Comparison of ENCODE assay signal across 8 mouse cellular contexts in the genomic region with DNA sequence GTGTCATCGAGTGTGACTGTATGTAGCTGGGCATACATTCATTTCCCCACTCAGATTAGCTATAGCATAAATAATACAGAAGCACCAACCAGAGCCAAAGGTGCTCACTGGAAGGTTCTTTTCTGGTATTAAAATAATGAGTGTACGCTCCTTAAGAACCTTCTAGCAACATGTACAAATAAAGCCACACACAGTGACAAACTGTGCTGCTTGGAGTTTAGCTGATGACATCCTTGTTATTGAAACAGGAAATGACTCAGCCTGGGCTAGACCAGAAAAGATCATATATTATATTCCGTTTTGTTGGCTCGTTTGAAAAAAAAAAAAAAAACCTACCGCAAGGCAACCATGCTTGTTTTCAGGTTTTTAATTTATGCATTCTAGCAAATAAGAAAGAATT. TPM values are rescaled to one million over a fixed set of nuclear protein-coding genes. Genes with fewer than 3 reads are reported as not detected.
DNase-seq lines count a peak whose midpoint lies in the region; ATAC-seq and TF ChIP-seq lines count a peak whose summit lies in the region.
"Had no signal": no experiment of that assay in that cellular context is flagged by ENCODE, and none has a peak within 500 bp of the region (broad histone marks: within the 10 kb centered on the region; RNA-seq: fewer than 3 reads in every experiment).

No protein-coding gene starts in this region.

- H3K36me3 ChIP-seq in lung, embryonic 15.5 days = no peaks in the 10 kb centered on the region
- H3K36me3 ChIP-seq in intestine, postnatal 0 days (ENCODE audit: control insufficient read depth, insufficient read depth) = no peaks in the 10 kb centered on the region
- H3K36me3 ChIP-seq in stomach, embryonic 14.5 days (ENCODE audit: control insufficient read depth, insufficient read depth, low read length) = no peaks in the 10 kb centered on the region
- no peaks in the 10 kb centered on the region for H3K36me3 ChIP-seq in forebrain, embryonic 15.5 days

- H3K4me3 ChIP-seq in lung, embryonic 15.5 days = no peak overlapping the region
- no peak overlapping the region for H3K4me3 ChIP-seq in intestine, postnatal 0 days (ENCODE audit: low read depth, low read length)
- H3K4me3 ChIP-seq in stomach, embryonic 14.5 days (ENCODE audit: low read depth, low read length) = no peak overlapping the region
- H3K4me3 ChIP-seq in forebrain, embryonic 15.5 days = no peak overlapping the region
- H3K4me3 ChIP-seq: left cerebral cortex, adult 2 months had no signal

- WGBS in lung, embryonic 15.5 days = 49% methylated on average over 5 of the region's 5 CpGs
- 40% methylated on average over 5 of the region's 5 CpGs for WGBS in intestine, postnatal 0 days
- WGBS in stomach, embryonic 14.5 days = 58% methylated on average over 5 of the region's 5 CpGs
- 88% methylated on average over 5 of the region's 5 CpGs for WGBS in forebrain, embryonic 15.5 days

- no peaks in the 10 kb centered on the region for H3K9me3 ChIP-seq in lung, embryonic 15.5 days
- H3K9me3 ChIP-seq in intestine, postnatal 0 days (ENCODE audit: control insufficient read depth) = no peaks in the 10 kb centered on the region
- H3K9me3 ChIP-seq in stomach, embryonic 14.5 days (ENCODE audit: control insufficient read depth, low read depth, low read length) = no peaks in the 10 kb centered on the region
- no peaks in the 10 kb centered on the region for H3K9me3 ChIP-seq in forebrain, embryonic 15.5 days

- H3K9ac ChIP-seq in lung, embryonic 15.5 days = no peak overlapping the region
- no peak overlapping the region for H3K9ac ChIP-seq in intestine, postnatal 0 days (ENCODE audit: low read depth, low read length)
- no peak overlapping the region for H3K9ac ChIP-seq in stomach, embryonic 14.5 days (replicated peaks; ENCODE audit: low read depth, low read length)
- H3K9ac ChIP-seq in forebrain, embryonic 15.5 days (replicated peaks) = no peak overlapping the region

- TF ChIP-seq CTCF in intestine, postnatal 0 days (IDR thresholded peaks at IDR 0.05; ENCODE audit: low read depth) = no peak

- no peak for DNase-seq in lung, postnatal 14 days
- DNase-seq in right cerebral cortex, adult 18-20 months = no peak

- ATAC-seq in lung, embryonic 15.5 days (ENCODE audit: borderline replicate concordance, extremely low read depth, low FRiP score, low TSS enrichment) = peak; percentile 35; the same call in 1 of the 2 replicates
- ATAC-seq in activated CD4-positive, CD25-positive, alpha-beta regulatory T cell, adult 4 months = peak; percentile 90
- ATAC-seq in intestine, postnatal 0 days = peak; percentile 58
- no peak for ATAC-seq in stomach, embryonic 14.5 days (ENCODE audit: insufficient number of reproducible peaks, insufficient read depth, low FRiP score, low read depth)
- no peak for ATAC-seq in forebrain, embryonic 15.5 days (replicated peaks)

- H3K4me2 ChIP-seq in lung, embryonic 15.5 days = peak overlapping the region; percentile 30
- peak overlapping the region; percentile 43 for H3K4me2 ChIP-seq in intestine, postnatal 0 days (replicated peaks; ENCODE audit: low read depth)
- no peak overlapping the region for H3K4me2 ChIP-seq in stomach, embryonic 14.5 days (replicated peaks; ENCODE audit: low read depth, low read length)
- no peak overlapping the region for H3K4me2 ChIP-seq in forebrain, embryonic 15.5 days (replicated peaks)

- H3K27ac ChIP-seq in lung, embryonic 15.5 days = peak overlapping the region; percentile 80
- H3K27ac ChIP-seq in intestine, postnatal 0 days (ENCODE audit: low read depth, low read length) = peak overlapping the region; percentile 86
- H3K27ac ChIP-seq in stomach, embryonic 14.5 days (ENCODE audit: low read length) = 0 out of 2 replicates have a peak overlapping the region, but pooled peaks have one; percentile 27
- H3K27ac ChIP-seq in forebrain, embryonic 15.5 days (replicated peaks) = no peak overlapping the region
- H3K27ac ChIP-seq: left cerebral cortex, adult 2 months had no signal

- peaks cover 15% of the 10 kb centered on the region for H3K4me1 ChIP-seq in lung, embryonic 15.5 days
- no peaks in the 10 kb centered on the region; the same call in 1 of the 2 replicates for H3K4me1 ChIP-seq in intestine, postnatal 0 days (replicated peaks; ENCODE audit: control insufficient read depth, insufficient read depth, low read length)
- no peaks in the 10 kb centered on the region for H3K4me1 ChIP-seq in stomach, embryonic 14.5 days (ENCODE audit: control insufficient read depth, insufficient read depth, low read length)
- H3K4me1 ChIP-seq in forebrain, embryonic 15.5 days = no peaks in the 10 kb centered on the region

- H3K27me3 ChIP-seq in lung, embryonic 15.5 days = no peaks in the 10 kb centered on the region
- no peaks in the 10 kb centered on the region for H3K27me3 ChIP-seq in intestine, postnatal 0 days (replicated peaks; ENCODE audit: control insufficient read depth, insufficient read depth, low read length)
- H3K27me3 ChIP-seq in stomach, embryonic 14.5 days (ENCODE audit: control insufficient read depth, insufficient read depth, low read length) = no peaks in the 10 kb centered on the region
- no peaks in the 10 kb centered on the region for H3K27me3 ChIP-seq in forebrain, embryonic 15.5 days

RNA-seq across cellular contexts. Expression of a gene that starts 15.7 kb away (rescaled TPM):
- polyA plus RNA-seq in lung, embryonic 15.5 days (2015; fragmentation: Nextera tagmentation; extraction: Ambion mirVana) = 76.4 and 82.9 TPM in 2 replicates
- 100 to 1,000 TPM; 111 to 134 TPM for polyA plus RNA-seq in activated CD4-positive, CD25-positive, alpha-beta regulatory T cell, adult 4 months (2017; shearing (Covaris generic))
- 64.4 and 65.3 TPM in 2 replicates for polyA plus RNA-seq in intestine, postnatal 0 days (2015; fragmentation: Nextera tagmentation; extraction: Ambion mirVana)
- polyA plus RNA-seq in stomach, embryonic 14.5 days (2014; fragmentation: Nextera tagmentation; extraction: Ambion mirVana) = 87.3 and 90.3 TPM in 2 replicates
- 79.0 and 80.2 TPM in 2 replicates for polyA plus RNA-seq in forebrain, embryonic 15.5 days (2015; fragmentation: Nextera tagmentation; extraction: Ambion mirVana)

Comparison
In these comparisons a context has a peak if more than half of its experiments do, and no peak if none do; other contexts are left out.
1. ATAC-seq: peak in lung, embryonic 15.5 days (single experiment), activated CD4-positive, CD25-positive, alpha-beta regulatory T cell, adult 4 months (single experiment) and intestine, postnatal 0 days (single experiment); none in stomach, embryonic 14.5 days (single experiment) and forebrain, embryonic 15.5 days (single experiment).
2. H3K4me2 ChIP-seq: peak in lung, embryonic 15.5 days (single experiment) and intestine, postnatal 0 days (single experiment); none in stomach, embryonic 14.5 days (single experiment) and forebrain, embryonic 15.5 days (single experiment).